Mouse (Mus musculus) neural tube, embryonic 15.5 days (tissue): ENCODE measurements around the gene Ppl. TPM values are rescaled to one million over a fixed set of nuclear protein-coding genes. Genes with fewer than 3 reads are reported as not detected.

Source experiments
- ATAC-seq: fragments of 200-750 bp; cut with Nextera tagmentation; 2 replicates; pipeline ENCODE4 v1.8.0; 2017; ENCODE audit warnings: mild to moderate bottlenecking, moderate TSS enrichment, moderate library complexity; ENCODE audit not compliant: low FRiP score
- H3K27ac ChIP-seq: fragments of 300-500 bp; sonication (generic); replicated peaks from 2 replicates; pipeline ENCODE4 v1.5.1; 2015; ENCODE audit warnings: mild to moderate bottlenecking, inconsistent platforms
- H3K27me3 ChIP-seq: fragments of 300-500 bp; sonication (generic); replicated peaks from 2 replicates; pipeline ENCODE4 v1.6.1; 2015; ENCODE audit warnings: inconsistent platforms
- H3K36me3 ChIP-seq: fragments of 300-500 bp; sonication (generic); 2 replicates; pipeline ENCODE4 v1.6.1; 2015; ENCODE audit warnings: inconsistent platforms
- H3K4me1 ChIP-seq: fragments of 300-500 bp; sonication (generic); 2 replicates; pipeline ENCODE4 v1.6.1; 2015; ENCODE audit warnings: inconsistent platforms
- H3K4me2 ChIP-seq: fragments of 300-500 bp; sonication (generic); 2 replicates; pipeline ENCODE4 v1.6.1; 2015; ENCODE audit warnings: inconsistent platforms, mild to moderate bottlenecking, moderate library complexity
- H3K4me3 ChIP-seq: fragments of 300-500 bp; sonication (generic); replicated peaks from 2 replicates; pipeline ENCODE4 v1.5.1; 2015; ENCODE audit warnings: mild to moderate bottlenecking, inconsistent platforms
- H3K9ac ChIP-seq: fragments of 300-500 bp; sonication (generic); replicated peaks from 2 replicates; pipeline ENCODE4 v1.6.1; 2015; ENCODE audit warnings: mild to moderate bottlenecking, inconsistent platforms
- H3K9me3 ChIP-seq: fragments of 300-500 bp; sonication (generic); replicated peaks from 2 replicates; pipeline ENCODE4 v1.6.1; 2016; ENCODE audit warnings: inconsistent platforms
- WGBS: fragments of 180-500 bp; shearing (Covaris S2); methylation state at CpG from one replicate; pipeline ENCODE4 v1.1.7; 2015; ENCODE audit warnings: mixed read lengths; 5-methylcytosine and 5-hydroxymethylcytosine counted together
- polyA plus RNA-seq: library from polyadenylated mRNA; unstranded; fragments of >200 nt; fragmentation: Nextera tagmentation; extraction: Ambion mirVana; gene quantifications from 2 replicates; pipeline ENCODE4 v1.2.1, GENCODE M21; 2015

The Ppl gene
- polyA plus RNA-seq, 1 experiment from 2014 or later = 0.35 TPM

- H3K27ac ChIP-seq = no peak overlapping the region
- WGBS = 2% methylated on average over 26 of the region's 26 CpGs
- H3K4me2 ChIP-seq = peak overlapping the region; percentile 76
- H3K9ac ChIP-seq = peak overlapping the region; percentile 31
- no peaks in the 10 kb centered on the region for H3K36me3 ChIP-seq
- H3K4me1 ChIP-seq = peaks cover 18% of the 10 kb centered on the region
- H3K9me3 ChIP-seq = no peaks in the 10 kb centered on the region
- H3K27me3 ChIP-seq = peaks cover 19% of the 10 kb centered on the region
- peak overlapping the region; percentile 43 for H3K4me3 ChIP-seq
- peak; percentile 82 for ATAC-seq
Observed at GRCm38 (mm10) chr16:5146367-5147036, 14.3 kb upstream of the Ppl start.

DNA sequence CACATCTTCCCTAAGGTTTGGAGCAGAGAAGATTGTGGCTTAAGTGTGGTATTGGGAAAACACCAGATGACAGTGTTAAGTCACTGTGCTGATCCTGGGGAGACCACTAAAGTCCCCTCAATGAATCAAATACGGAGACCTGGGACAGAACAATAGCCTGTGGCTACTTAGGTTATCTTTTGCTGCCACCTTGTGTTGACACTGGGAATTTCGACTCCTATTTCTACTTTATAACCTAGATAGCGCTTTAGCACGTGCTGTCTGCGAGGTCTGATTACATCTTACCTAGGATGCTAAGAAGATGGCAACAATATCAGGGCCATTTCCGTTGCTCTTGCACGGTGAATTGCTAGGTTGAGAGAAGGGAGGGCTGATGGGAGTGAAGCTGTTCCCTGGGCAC lies 13.3 kb upstream of the Ppl start:
- WGBS = 1% methylated on average over 7 of the region's 7 CpGs
- ATAC-seq = peak; percentile 73
- Histone ChIP-seq H3K36me3 (no peaks in the 10 kb centered on the region), H3K9ac (no peak overlapping the region), H3K4me2 (peak overlapping the region; percentile 76), H3K27me3 (peaks cover 15% of the 10 kb centered on the region), H3K9me3 (no peaks in the 10 kb centered on the region), H3K4me3 (no peak overlapping the region), H3K4me1 (peaks cover 18% of the 10 kb centered on the region), H3K27ac (no peak overlapping the region)

DNA sequence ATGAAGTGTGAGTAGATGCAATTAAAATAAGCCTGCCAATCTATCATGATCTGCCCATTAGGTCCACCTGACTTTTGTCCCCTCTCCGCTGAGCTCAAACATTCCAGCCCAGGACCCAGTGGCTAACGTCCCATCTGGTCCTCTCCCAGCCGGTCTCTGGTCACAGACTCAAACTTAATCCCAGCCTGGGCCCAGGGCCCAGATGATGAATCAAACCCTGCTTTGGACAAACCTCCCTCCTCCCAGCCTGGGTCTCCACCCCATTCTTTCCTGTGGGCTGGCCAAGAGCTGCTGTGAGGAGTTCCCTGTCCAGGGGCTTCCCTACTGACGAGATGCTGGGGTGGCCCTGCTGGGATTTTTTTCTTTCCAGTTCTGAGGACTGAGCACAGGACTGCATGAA lies 7.5 kb upstream of the Ppl start:
- WGBS = 41% methylated on average over 4 of the region's 4 CpGs
- Histone ChIP-seq H3K4me2 (no peak overlapping the region), H3K36me3 (no peaks in the 10 kb centered on the region), H3K27ac (no peak overlapping the region), H3K9me3 (no peaks in the 10 kb centered on the region), H3K27me3 (peaks cover 14% of the 10 kb centered on the region), H3K9ac (no peak overlapping the region), H3K4me1 (no peaks in the 10 kb centered on the region), H3K4me3 (no peak overlapping the region)
- ATAC-seq = no peak

DNA sequence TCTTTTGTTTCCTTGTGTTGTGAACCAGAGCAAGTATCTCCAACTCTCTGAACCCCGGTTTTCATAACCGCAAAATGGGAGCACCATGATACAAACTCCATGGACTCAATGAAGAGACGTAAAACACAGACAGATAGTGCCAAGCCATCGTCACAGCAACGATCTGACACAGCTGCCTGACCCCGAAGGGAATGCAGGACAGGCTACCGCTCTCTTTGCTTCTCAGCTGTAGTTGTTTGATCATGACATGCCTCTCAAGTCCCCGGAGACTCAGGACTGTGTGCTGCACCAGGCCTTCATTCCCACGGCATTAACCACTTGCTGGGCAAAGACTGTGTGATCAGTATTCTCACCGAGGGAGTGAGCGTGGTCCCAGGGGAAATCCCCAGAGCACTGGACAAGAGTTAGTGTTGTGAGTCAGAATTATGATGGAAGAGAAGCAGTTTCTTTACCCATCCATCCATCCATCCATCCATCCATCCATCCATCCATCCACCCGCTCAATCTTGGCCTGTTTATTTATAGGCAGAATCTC lies 4.9 kb upstream of the Ppl start:
- WGBS = 46% methylated on average over 12 of the region's 12 CpGs
- H3K27me3 ChIP-seq = peaks cover 39% of the 10 kb centered on the region

DNA sequence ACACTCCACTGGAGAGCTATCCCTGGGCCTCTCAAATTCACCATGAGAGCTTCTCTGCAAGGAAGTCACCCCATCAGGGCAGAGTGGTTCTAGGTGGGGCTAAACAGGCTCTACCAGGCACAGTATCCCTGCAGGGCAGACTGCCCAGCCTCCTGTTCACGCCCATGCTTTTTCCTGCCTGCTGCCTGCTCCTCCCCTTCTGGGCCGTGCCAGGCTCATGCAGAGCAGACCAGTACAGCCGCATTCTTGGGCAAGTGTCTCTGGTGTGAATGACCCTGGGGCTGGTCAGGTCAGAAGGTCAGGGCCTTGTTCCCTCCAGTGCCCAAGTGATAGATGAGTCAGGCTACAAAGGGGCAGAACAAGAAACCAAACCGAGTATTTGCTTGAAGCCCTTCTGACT lies 4.3 kb upstream of the Ppl start:
- H3K27ac ChIP-seq = no peak overlapping the region
- H3K27me3 ChIP-seq = peaks cover 45% of the 10 kb centered on the region
- H3K4me2 ChIP-seq = no peak overlapping the region
- no peak; the same call in 1 of the 2 replicates for ATAC-seq
- no peak overlapping the region for H3K4me3 ChIP-seq
- H3K9ac ChIP-seq = no peak overlapping the region
- WGBS = 5% methylated on average over 4 of the region's 4 CpGs
- peaks cover 12% of the 10 kb centered on the region for H3K4me1 ChIP-seq
- no peaks in the 10 kb centered on the region for H3K9me3 ChIP-seq
- H3K36me3 ChIP-seq = no peaks in the 10 kb centered on the region

More for the DNA sequence above, 4.9 kb upstream of the Ppl start:
- no peak overlapping the region for H3K4me3 ChIP-seq
- no peaks in the 10 kb centered on the region for H3K36me3 ChIP-seq
- no peaks in the 10 kb centered on the region for H3K9me3 ChIP-seq
- peaks cover 7% of the 10 kb centered on the region for H3K4me1 ChIP-seq
- no peak for ATAC-seq
- H3K4me2 ChIP-seq = no peak overlapping the region
- H3K27ac ChIP-seq = no peak overlapping the region
- H3K9ac ChIP-seq = no peak overlapping the region

- Histone ChIP-seq H3K9me3 (no peaks in the 10 kb centered on the region), H3K36me3 (no peaks in the 10 kb centered on the region), H3K9ac (no peak overlapping the region), H3K4me1 (peaks cover 14% of the 10 kb centered on the region), H3K4me3 (no peak overlapping the region), H3K27ac (no peak overlapping the region), H3K27me3 (peaks cover 53% of the 10 kb centered on the region), H3K4me2 (no peak overlapping the region)
- ATAC-seq = no peak
- 68% methylated on average over 8 of the region's 8 CpGs for WGBS
Observed at GRCm38 (mm10) chr16:5135551-5136261, 3.5 kb upstream of the Ppl start.

GRCm38 (mm10) chr16:5134623-5135330 lies 2.6 kb upstream of the Ppl start:
- Histone ChIP-seq H3K27me3 (peaks cover 62% of the 10 kb centered on the region), H3K36me3 (no peaks in the 10 kb centered on the region), H3K9me3 (no peaks in the 10 kb centered on the region), H3K4me1 (peaks cover 14% of the 10 kb centered on the region), H3K4me3 (no peak overlapping the region), H3K9ac (no peak overlapping the region), H3K27ac (no peak overlapping the region), H3K4me2 (no peak overlapping the region)
- ATAC-seq = no peak
- WGBS = 76% methylated on average over 14 of the region's 14 CpGs

DNA sequence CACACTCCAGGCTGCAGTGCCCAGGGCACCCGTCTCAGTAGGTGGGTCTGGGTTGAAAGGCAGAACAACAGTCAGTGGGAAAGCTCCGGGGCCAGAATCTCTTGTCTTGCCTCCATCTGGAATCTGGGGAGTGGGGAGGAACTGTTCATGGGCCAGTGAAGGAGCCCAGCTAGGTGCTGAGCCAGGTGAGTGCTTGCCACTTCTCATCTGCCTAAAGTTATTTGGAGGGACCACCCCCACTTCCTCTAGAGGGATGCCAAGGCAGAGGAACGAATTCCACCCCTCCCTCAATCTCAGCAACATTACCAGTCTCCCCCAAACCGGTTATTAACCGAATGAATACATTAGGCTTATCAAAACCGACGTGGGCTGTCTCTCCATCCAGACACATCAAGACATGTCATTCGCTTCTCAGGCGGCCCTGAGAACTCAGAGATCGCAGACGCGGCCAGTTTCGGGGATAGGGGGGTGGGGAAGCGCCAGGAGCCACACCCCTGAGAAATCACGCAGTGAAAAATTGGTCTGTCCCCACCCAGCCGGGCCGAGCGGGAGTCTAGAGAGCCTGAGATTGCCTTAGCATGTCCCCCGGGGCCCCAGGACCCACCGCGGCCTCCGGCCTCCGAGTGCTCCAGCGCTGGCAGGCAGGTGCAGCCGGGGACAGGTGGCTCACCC lies 834 bp downstream of the Ppl start:
- 1% methylated on average over 25 of the region's 25 CpGs for WGBS
- no peak for ATAC-seq
- H3K4me1 ChIP-seq = peaks cover 14% of the 10 kb centered on the region

DNA sequence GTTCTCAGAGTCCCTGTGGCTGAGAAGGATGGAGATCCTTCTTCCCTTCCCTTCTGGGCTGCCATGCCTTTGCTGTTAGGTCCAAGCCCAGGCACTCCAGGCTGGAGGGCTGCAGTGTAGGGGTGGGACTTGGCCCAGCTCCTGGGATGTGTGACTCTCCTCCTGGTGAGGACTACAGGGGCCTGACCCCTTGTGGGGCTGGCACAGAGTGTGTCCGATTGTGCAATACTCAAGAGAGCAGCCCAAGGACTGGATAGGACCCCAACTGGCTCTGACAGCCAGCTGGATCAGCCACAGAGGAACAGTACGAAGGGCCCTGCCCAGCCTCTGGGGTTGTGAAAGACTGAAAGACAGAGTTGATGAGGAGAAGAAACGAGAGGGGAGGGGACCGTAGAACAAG lies 1.5 kb downstream of the Ppl start:
- Histone ChIP-seq H3K27me3 (peaks cover 73% of the 10 kb centered on the region), H3K4me2 (no peak overlapping the region), H3K27ac (no peak overlapping the region), H3K36me3 (no peaks in the 10 kb centered on the region), H3K4me1 (peaks cover 14% of the 10 kb centered on the region), H3K9ac (no peak overlapping the region), H3K9me3 (no peaks in the 10 kb centered on the region), H3K4me3 (no peak overlapping the region)
- no peak for ATAC-seq
- WGBS = 11% methylated on average over 4 of the region's 4 CpGs

More for the DNA sequence above, 834 bp downstream of the Ppl start:
- peak overlapping the region; percentile 60 for H3K4me2 ChIP-seq
- H3K36me3 ChIP-seq = no peaks in the 10 kb centered on the region
- H3K27ac ChIP-seq = no peak overlapping the region
- no peaks in the 10 kb centered on the region for H3K9me3 ChIP-seq
- H3K4me3 ChIP-seq = peak overlapping the region; percentile 34; the same call in 1 of the 2 replicates
- no peak overlapping the region for H3K9ac ChIP-seq
- peaks cover 76% of the 10 kb centered on the region for H3K27me3 ChIP-seq

GRCm38 (mm10) chr16:5130196-5130595 lies 2.0 kb downstream of the Ppl start:
- Histone ChIP-seq H3K4me3 (no peak overlapping the region), H3K9ac (no peak overlapping the region), H3K4me2 (no peak overlapping the region), H3K27ac (no peak overlapping the region), H3K9me3 (no peaks in the 10 kb centered on the region), H3K36me3 (no peaks in the 10 kb centered on the region), H3K4me1 (peaks cover 14% of the 10 kb centered on the region), H3K27me3 (peaks cover 67% of the 10 kb centered on the region)
- WGBS = 53% methylated on average over 2 of the region's 2 CpGs
- ATAC-seq = no peak

- Histone ChIP-seq H3K27me3 (0 out of 2 replicates have a peak, but pooled peaks cover 10% of the 10 kb centered on the region), H3K9me3 (no peaks in the 10 kb centered on the region), H3K9ac (no peak overlapping the region), H3K4me3 (no peak overlapping the region), H3K36me3 (no peaks in the 10 kb centered on the region), H3K27ac (no peak overlapping the region), H3K4me1 (no peaks in the 10 kb centered on the region), H3K4me2 (no peak overlapping the region)
- ATAC-seq = no peak
- WGBS = 74% methylated on average over 6 of the region's 6 CpGs
Observed at GRCm38 (mm10) chr16:5123476-5123875, 8.7 kb downstream of the Ppl start.
